Mouse (Mus musculus) midbrain, embryonic 13.5 days (tissue): ENCODE measurements around the gene Paox. TPM values are rescaled to one million over a fixed set of nuclear protein-coding genes. Genes with fewer than 3 reads are reported as not detected.

Experiments
- ATAC-seq: fragments of 200-750 bp; cut with Nextera tagmentation; 2 replicates; pipeline ENCODE4 v1.8.0; 2017; ENCODE audit warnings: mild to moderate bottlenecking, moderate TSS enrichment, moderate library complexity
- H3K27ac ChIP-seq: fragments of 300-500 bp; sonication (generic); 2 replicates; pipeline ENCODE4 v1.5.1; 2015; ENCODE audit warnings: inconsistent platforms, mild to moderate bottlenecking, moderate library complexity
- H3K27me3 ChIP-seq: fragments of 300-500 bp; sonication (generic); 2 replicates; pipeline ENCODE4 v1.6.1; 2015; ENCODE audit warnings: mild to moderate bottlenecking, inconsistent platforms
- H3K36me3 ChIP-seq: fragments of 300-500 bp; sonication (generic); 2 replicates; pipeline ENCODE4 v1.6.1; 2015; ENCODE audit warnings: mild to moderate bottlenecking, inconsistent platforms
- H3K4me1 ChIP-seq: fragments of 300-500 bp; sonication (generic); replicated peaks from 2 replicates; pipeline ENCODE4 v1.6.1; 2015; ENCODE audit warnings: inconsistent platforms
- H3K4me2 ChIP-seq: fragments of 300-500 bp; sonication (generic); replicated peaks from 2 replicates; pipeline ENCODE4 v1.6.1; 2015; ENCODE audit warnings: moderate library complexity, mild to moderate bottlenecking, inconsistent platforms
- H3K4me3 ChIP-seq: fragments of 300-500 bp; sonication (generic); replicated peaks from 2 replicates; pipeline ENCODE4 v1.5.1; 2015; ENCODE audit warnings: mild to moderate bottlenecking, inconsistent platforms
- H3K9ac ChIP-seq: fragments of 300-500 bp; sonication (generic); replicated peaks from 2 replicates; pipeline ENCODE4 v1.6.1; 2015; ENCODE audit warnings: mild to moderate bottlenecking, inconsistent platforms
- H3K9me3 ChIP-seq: fragments of 300-500 bp; sonication (generic); 2 replicates; pipeline ENCODE4 v1.6.1; 2016; ENCODE audit warnings: mild to moderate bottlenecking, inconsistent platforms
- WGBS: fragments of 180-500 bp; shearing (Covaris S2); methylation state at CpG from one replicate; pipeline ENCODE4 v1.1.7; 2015; 5-methylcytosine and 5-hydroxymethylcytosine counted together
- polyA plus RNA-seq: library from polyadenylated mRNA; unstranded; fragments of >200 nt; fragmentation: Nextera tagmentation; extraction: Ambion mirVana; gene quantifications from 2 replicates; pipeline ENCODE4 v1.2.1, GENCODE M21; 2015

Gene Paox
- polyA plus RNA-seq: 7.2 and 7.6 TPM in 2 replicates

DNA sequence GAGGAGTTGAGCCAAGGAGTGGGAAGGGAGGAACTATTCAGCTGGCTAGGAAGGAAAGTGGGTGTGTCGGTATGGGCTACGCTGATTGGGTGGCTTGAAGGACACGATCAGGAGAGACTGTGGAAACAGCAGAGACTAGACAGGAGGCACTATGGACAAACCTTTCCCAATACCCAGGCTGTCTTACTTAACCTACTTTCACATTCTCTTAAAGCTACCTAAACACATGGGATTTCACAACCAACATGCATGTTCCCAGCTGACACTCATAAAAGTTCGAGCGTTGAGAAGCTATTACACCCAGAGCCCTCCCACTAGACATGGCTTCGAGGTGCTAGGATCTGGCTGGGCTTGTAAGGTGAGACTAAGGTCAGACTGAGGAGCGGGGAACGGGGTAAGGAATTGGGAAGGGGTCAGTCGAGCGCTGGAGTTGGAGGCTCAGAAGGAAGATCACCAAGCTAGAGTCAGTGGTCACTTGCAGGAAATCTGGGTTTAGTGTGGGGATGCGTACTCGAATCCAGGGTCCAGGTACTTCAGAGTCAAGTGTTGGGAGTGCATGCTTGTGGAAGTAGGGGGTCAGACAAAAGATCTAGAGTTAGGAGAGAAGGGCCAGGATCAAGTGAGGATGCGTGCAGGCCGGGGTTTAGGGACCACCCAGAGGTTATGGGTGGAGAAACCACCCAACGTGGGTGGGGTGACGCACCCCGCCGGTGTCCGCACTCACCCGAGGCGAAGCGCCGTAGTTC, at the start of gene Paox:
TSS of gene Paox (plus strand) at position 217 of the 746 bp plus-strand sequence.
- ATAC-seq: peak; percentile 79

DNA sequence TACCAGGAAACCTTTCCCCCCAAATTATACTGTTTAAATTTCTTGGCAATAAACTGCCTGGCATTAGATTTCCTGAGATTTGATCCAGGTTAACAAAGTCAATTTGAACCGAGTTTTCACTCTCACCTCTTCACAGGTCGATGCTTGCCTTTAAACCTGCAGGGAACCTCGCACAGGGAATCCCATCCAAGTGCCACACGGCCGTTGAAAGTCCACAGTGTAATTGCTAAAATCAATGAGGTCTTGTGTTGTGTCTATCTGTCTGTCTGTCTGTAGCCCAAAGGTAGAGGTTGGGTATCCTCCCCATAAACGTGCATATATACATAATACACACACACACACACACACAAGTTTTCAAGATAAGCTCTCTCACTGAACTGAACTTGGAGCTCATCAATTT, 48.2 kb upstream of the Paox start:
- H3K9me3 ChIP-seq: no peaks in the 10 kb centered on the region
- ATAC-seq: no peak
- 64% methylated on average over 6 of the region's 6 CpGs for WGBS

More for the DNA sequence above, at the start of gene Paox:
- H3K4me3 ChIP-seq: peak within 1 kb of the TSS; percentile 83
- H3K4me2 ChIP-seq: peak within 1 kb of the TSS; percentile 90
- H3K36me3 ChIP-seq: peaks cover 22% of the 10 kb centered on the region
- H3K9ac ChIP-seq: peak within 1 kb of the TSS; percentile 86
- no peaks in the 10 kb centered on the region for H3K27me3 ChIP-seq
- H3K4me1 ChIP-seq: peaks cover 17% of the 10 kb centered on the region
- WGBS: 3% methylated on average over 23 of the region's 23 CpGs
- peak within 1 kb of the TSS; percentile 80 for H3K27ac ChIP-seq
- H3K9me3 ChIP-seq: no peaks in the 10 kb centered on the region

DNA sequence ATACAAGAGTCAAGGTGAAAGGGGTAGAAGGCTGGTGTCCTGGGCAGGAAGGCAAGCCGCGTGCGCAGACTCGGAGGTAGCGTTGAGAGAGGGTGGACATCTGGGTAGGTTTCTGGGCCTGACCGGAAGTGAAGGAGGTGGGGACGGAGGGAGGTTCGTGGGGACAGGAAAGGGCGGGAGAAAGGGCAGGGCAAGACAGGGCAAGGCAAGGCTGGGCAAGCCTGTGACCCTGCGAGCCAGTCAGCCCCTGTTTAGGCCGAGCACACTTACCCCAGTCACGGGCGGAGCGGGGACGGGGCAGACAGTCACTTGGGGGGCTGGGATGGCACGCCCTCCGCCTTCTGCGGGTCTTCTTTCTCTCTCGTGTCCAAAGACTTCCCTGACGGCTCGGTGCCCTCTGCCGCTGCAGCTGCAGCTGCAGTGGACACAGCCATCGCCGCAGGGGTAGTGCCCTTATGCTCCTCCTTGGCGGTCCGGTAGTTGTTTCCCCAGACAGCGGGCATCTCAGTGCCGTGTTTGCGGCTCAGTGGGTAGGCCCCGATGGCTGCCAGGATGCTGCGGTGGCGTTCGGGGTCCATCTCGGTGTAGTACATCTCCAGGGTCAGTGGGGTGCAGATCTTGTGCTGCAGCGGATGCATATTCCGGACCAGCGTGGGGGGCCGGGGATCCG, 45.4 kb upstream of the Paox start:
- Histone ChIP-seq H3K4me2 (peak overlapping the region; percentile 35), H3K4me3 (no peak overlapping the region; the same call in 1 of the 2 replicates), H3K27me3 (peaks cover 95% of the 10 kb centered on the region), H3K4me1 (0 out of 2 replicates have a peak, but pooled peaks cover under 1% of the 10 kb centered on the region), H3K9ac (no peak overlapping the region), H3K27ac (no peak overlapping the region), H3K9me3 (no peaks in the 10 kb centered on the region), H3K36me3 (peaks cover 39% of the 10 kb centered on the region)
- WGBS: 27% methylated on average over 39 of the region's 39 CpGs
- peak; percentile 55; the same call in 1 of the 2 replicates for ATAC-seq

More for the DNA sequence above, 48.2 kb upstream of the Paox start:
- H3K27me3 ChIP-seq: peaks cover 98% of the 10 kb centered on the region
- H3K4me1 ChIP-seq: peaks cover 10% of the 10 kb centered on the region
- no peak overlapping the region for H3K4me3 ChIP-seq
- H3K4me2 ChIP-seq: no peak overlapping the region
- no peak overlapping the region for H3K9ac ChIP-seq
- no peak overlapping the region for H3K27ac ChIP-seq
- peaks cover 25% of the 10 kb centered on the region for H3K36me3 ChIP-seq

DNA sequence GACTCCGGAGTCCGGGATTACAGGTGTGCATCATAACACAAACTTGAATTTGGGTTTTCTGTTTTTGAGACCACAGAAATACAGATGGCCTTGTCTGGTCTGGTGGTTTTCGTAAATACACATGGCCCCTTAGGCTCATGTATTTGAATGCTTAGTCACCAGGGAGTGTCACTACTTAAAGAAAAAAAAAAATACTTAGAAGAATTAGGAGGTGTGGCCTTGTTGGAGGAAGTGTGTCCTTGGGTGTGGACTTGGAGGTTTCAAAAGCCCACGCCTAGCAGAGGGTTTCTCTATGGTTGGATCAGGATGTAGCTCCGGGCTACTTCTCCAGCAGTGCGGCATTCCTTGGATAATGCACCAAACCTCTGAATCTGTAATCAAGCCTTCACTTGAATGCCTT, 37.9 kb upstream of the Paox start:
- Histone ChIP-seq H3K4me1 (peaks cover 34% of the 10 kb centered on the region), H3K27ac (no peak overlapping the region), H3K9me3 (no peaks in the 10 kb centered on the region), H3K4me3 (no peak overlapping the region), H3K36me3 (peaks cover 11% of the 10 kb centered on the region; the same call in 1 of the 2 replicates), H3K27me3 (peaks cover 57% of the 10 kb centered on the region), H3K9ac (0 out of 2 replicates have a peak overlapping the region, but pooled peaks have one; percentile 10), H3K4me2 (no peak overlapping the region)
- no peak for ATAC-seq
- 77% methylated on average over 6 of the region's 6 CpGs for WGBS

DNA sequence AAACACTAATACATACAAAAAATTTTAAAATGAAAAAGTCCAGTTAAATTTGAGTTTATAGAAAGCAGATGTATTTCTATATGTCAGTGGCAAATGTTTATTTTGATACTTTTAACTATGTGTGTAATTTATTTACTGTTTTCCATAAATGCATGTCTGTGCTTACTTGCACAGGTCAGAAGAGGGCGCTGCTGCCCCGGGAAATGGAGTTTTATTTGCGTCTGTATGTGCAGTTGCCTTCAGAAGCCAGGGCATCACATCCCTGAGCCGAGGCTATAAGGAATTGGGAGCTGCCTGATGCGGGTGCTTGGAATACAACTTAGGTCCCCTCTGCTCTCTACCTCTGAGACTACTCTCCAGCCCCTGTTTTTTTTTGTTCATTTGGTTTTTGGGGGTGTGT, 36.9 kb upstream of the Paox start:
- 6% methylated on average over 5 of the region's 5 CpGs for WGBS
- peaks cover 52% of the 10 kb centered on the region for H3K27me3 ChIP-seq
- H3K27ac ChIP-seq: no peak overlapping the region
- no peak overlapping the region for H3K4me3 ChIP-seq
- H3K4me1 ChIP-seq: peaks cover 38% of the 10 kb centered on the region
- 0 out of 2 replicates have a peak overlapping the region, but pooled peaks have one; percentile 76 for H3K4me2 ChIP-seq
- H3K9me3 ChIP-seq: no peaks in the 10 kb centered on the region
- 0 out of 2 replicates have a peak, but pooled peaks cover 2% of the 10 kb centered on the region for H3K36me3 ChIP-seq
- H3K9ac ChIP-seq: no peak overlapping the region
- ATAC-seq: no peak

DNA sequence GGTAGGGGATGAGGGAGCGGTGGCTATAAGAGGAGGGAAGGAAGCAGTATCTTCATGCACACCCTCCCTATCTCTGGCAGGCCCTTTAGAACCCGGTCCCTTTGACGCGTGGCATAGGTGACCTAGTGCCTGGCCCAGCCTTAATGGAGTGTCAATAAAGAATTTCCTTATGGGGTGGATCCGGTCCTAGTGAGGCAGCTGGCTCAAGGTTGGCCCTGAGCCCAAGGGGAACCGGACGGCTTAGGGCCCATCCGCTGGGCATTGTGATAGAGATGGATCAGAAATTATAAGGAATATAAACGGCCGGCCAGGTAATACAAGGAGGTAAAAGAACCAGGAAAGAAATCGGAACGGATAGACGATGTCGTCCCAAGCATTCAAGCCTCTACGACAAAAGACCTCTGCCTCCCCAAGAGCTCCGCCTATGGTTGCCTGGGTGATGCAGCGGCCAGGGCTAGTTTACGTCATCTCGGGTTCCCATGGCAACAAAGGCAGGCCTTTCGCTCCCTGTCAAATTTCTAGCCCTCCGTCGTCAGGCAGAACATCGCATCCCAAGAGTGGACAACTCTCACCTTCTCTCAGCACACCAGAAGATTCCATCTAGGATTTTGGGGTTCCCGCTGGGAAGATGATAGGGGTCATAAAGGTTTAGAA, 35.0 kb upstream of the Paox start:
- Histone ChIP-seq H3K4me2 (peak overlapping the region; percentile 76), H3K27me3 (peaks cover 47% of the 10 kb centered on the region), H3K4me3 (peak overlapping the region; percentile 50), H3K27ac (peak overlapping the region; percentile 94), H3K36me3 (no peaks in the 10 kb centered on the region), H3K4me1 (peaks cover 38% of the 10 kb centered on the region), H3K9ac (peak overlapping the region; percentile 76), H3K9me3 (no peaks in the 10 kb centered on the region)
- WGBS: 2% methylated on average over 24 of the region's 24 CpGs
- peak; percentile 77 for ATAC-seq

DNA sequence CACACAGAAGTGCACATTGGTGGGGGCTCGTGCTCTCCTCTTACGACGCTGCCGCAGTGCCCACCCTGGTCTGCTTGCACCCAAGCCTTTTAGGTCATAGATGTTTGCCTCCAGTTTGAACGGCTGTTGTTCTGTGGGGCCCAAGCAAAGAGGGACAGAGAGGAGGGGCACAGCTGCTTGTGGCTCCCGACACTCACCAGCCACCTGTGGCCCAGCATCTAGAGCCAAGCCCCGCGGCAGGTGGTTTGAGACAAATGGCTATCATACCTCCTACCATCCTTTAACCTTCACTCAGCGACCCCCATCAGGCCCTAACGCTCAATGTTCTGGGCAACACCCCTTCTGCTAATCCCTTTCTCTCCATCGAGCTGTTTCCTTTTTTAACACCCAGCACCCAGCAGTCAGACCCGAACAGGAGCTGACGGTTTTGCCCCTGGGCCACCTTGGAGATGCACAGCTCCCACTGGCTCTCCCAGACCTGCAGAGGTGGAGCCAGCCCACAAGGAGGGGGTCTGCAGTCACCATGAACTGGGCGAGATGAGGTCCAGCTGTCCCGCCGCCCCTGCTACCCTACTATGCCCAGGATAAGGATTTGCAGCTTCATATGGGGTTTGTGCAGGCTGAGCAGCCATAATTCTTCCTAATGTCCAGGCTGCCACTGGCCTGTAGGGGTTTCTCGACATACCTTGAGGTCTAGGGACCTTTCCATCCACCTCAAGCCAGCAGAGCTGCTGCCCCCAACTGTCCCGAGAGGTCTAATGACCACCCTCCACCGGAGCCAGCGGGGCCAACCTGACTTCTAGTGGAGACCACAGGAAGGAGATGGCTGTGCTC, 34.0 kb upstream of the Paox start:
- peak overlapping the region; percentile 69 for H3K9ac ChIP-seq
- H3K27ac ChIP-seq: peak overlapping the region; percentile 94
- no peaks in the 10 kb centered on the region for H3K36me3 ChIP-seq
- peaks cover 38% of the 10 kb centered on the region for H3K4me1 ChIP-seq
- H3K4me2 ChIP-seq: peak overlapping the region; percentile 76
- 9% methylated on average over 20 of the region's 20 CpGs for WGBS
- no peaks in the 10 kb centered on the region for H3K9me3 ChIP-seq
- peak overlapping the region; percentile 50 for H3K4me3 ChIP-seq
- H3K27me3 ChIP-seq: peaks cover 39% of the 10 kb centered on the region
- ATAC-seq: peak; percentile 44

DNA sequence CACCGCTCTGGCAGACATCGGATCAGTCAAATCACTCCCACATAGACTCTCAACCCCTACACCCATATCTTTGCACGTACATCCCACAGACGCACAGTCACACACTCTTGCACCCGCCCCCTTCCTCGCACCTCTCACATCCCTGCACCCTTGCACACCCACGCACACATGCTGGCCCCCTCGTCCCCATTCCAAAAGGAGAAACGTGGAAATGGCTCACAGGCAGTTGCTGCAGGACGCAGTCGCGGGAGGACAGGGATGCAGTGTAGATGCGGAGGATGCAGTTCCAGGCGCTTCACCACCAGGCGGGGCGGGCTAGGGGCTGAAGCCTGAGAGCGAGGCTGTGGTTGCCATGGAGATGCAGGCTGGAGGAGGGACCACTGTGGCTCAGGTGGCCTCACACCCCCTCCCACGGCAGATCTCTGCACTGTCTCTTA, 33.3 kb upstream of the Paox start, which contains the start of gene Caly:
TSS of gene Caly (minus strand) at position 307 of the 437 bp plus-strand sequence.
- ATAC-seq: peak; percentile 83
- Histone ChIP-seq H3K9ac (peak within 1 kb of the TSS; percentile 69), H3K36me3 (no peaks in the 10 kb centered on the region), H3K4me2 (peak within 1 kb of the TSS; percentile 76), H3K27me3 (peaks cover 38% of the 10 kb centered on the region), H3K27ac (peak within 1 kb of the TSS; percentile 94), H3K9me3 (no peaks in the 10 kb centered on the region), H3K4me1 (peaks cover 38% of the 10 kb centered on the region), H3K4me3 (peak within 1 kb of the TSS; percentile 50)
- 6% methylated on average over 18 of the region's 18 CpGs for WGBS

DNA sequence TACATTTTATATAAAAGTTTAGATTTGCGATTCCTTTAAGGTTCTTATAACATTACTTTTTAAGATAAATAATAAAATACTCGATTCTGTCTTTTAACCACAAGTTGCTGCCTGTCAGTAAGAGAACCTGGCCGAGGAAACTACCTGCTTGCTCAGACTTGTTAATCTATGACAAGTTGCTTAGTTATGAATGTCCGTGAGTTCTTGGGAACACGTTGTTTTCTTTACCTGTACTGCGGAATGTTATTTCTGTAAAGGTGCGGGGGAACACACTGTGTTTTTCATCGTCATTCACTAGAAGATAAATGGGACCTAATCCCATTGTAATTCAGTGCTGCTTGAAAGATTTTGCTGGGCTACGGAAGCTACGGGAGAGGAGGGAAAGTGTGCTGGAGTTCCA, 25.0 kb upstream of the Paox start:
- Histone ChIP-seq H3K9me3 (no peaks in the 10 kb centered on the region), H3K27me3 (no peaks in the 10 kb centered on the region), H3K4me2 (no peak overlapping the region), H3K4me1 (no peaks in the 10 kb centered on the region), H3K9ac (no peak overlapping the region), H3K4me3 (no peak overlapping the region), H3K36me3 (no peaks in the 10 kb centered on the region), H3K27ac (no peak overlapping the region)
- ATAC-seq: no peak
- WGBS: 73% methylated on average over 10 of the region's 10 CpGs

DNA sequence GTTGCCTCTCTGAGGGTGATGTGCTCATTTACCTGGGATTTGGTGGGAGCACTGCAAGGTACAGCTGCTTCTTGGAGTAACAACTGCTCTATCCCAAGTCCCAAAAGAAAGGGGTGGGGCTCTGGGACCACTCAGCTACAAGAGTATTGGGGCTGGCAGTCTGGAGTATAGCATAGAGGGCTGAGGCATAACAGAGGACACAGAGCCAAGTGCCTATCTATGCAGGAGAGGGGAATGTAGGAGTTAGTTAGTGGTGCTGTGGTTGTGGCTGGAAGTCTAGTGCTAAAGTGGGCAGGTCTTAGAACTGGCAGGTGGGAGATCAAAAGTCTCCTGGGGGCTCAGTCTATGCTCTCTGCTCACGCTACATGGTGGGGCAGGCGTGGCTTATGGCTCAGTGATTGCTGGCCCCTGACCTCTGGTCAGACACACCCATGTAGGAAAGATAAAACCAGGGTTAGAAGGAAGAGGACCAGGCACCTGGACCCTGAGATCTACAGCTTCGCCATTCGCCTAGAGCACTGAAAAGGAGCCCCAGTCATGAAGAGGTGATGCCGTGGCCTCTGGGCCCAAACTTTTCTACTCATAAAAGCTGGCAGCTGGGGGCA, 22.6 kb upstream of the Paox start, which contains the start of gene Prap1:
TSS of gene Prap1 (plus strand) at position 472 of the 605 bp plus-strand sequence.
- ATAC-seq: no peak
- H3K27ac ChIP-seq: no peak within 1 kb of the TSS
- WGBS: 76% methylated on average over 5 of the region's 5 CpGs
- H3K27me3 ChIP-seq: no peaks in the 10 kb centered on the region
- no peak within 1 kb of the TSS for H3K4me3 ChIP-seq
- no peak within 1 kb of the TSS for H3K4me2 ChIP-seq
- no peaks in the 10 kb centered on the region for H3K4me1 ChIP-seq
- no peak within 1 kb of the TSS for H3K9ac ChIP-seq
- H3K9me3 ChIP-seq: no peaks in the 10 kb centered on the region
- H3K36me3 ChIP-seq: no peaks in the 10 kb centered on the region

DNA sequence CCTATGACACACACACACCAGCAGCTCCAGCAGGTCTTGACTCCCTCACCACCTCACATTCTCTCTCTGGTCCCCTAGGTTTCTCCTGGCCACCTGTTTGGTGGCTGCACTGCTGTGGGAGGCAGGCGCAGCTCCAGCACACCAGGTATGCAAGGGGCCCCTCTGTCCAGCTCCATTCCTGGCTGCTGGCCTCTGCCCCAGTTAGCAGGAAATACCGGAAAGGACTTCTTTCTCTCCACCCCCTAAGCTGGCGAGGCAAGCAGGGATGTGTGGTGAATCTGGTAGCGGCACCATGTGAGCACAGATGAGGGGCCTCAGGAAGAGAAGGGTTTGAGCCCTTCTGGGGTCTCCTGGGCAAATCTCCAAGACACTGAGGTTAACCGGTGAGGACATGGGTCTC, 20.6 kb upstream of the Paox start:
- ATAC-seq: no peak
- Histone ChIP-seq H3K27ac (no peak overlapping the region), H3K4me3 (no peak overlapping the region), H3K4me2 (no peak overlapping the region), H3K36me3 (no peaks in the 10 kb centered on the region), H3K9ac (no peak overlapping the region), H3K4me1 (no peaks in the 10 kb centered on the region), H3K9me3 (no peaks in the 10 kb centered on the region), H3K27me3 (no peaks in the 10 kb centered on the region)
- 72% methylated on average over 5 of the region's 5 CpGs for WGBS
